Mouse (Mus musculus) brain, embryonic 14.5 days (tissue): ENCODE measurements around the gene Tbcb. TPM values are rescaled to one million over a fixed set of nuclear protein-coding genes. Genes with fewer than 3 reads are reported as not detected.
A peak's percentile ranks its signal among the peaks of the same experiment; 100 is the strongest.
"Not testable (repeated sequence)": the region's sequence is repeated elsewhere in the genome, so short reads cannot be mapped to it uniquely, and the experiment has no call there.

Source experiments
- DNase-seq: peaks from one replicate; pipeline ENCODE4 v3.0.0-alpha.2; 2011; ENCODE audit warnings: low read depth
- CTCF ChIP-seq: fragments of 200-500 bp; IDR thresholded peaks from 2 replicates; pipeline ENCODE4 v1.5.1; 2012; ENCODE audit warnings: inconsistent platforms, mild to moderate bottlenecking, moderate library complexity, borderline replicate concordance; ENCODE audit not compliant: insufficient read depth, insufficient read length; ENCODE audit errors: extremely low read depth
- POLR2A ChIP-seq: fragments of 200-500 bp; IDR thresholded peaks from 2 replicates; pipeline ENCODE4 v1.6.1; 2012; ENCODE audit warnings: mild to moderate bottlenecking, inconsistent platforms, borderline replicate concordance; ENCODE audit not compliant: poor library complexity, insufficient read depth, insufficient read length, severe bottlenecking; ENCODE audit errors: extremely low read depth
- polyA plus RNA-seq: library from polyadenylated mRNA; depleted of rRNA; stranded (reverse); fragments of >200 nt; gene quantifications from 2 replicates; pipeline ENCODE4 v1.2.3, GENCODE M21; 2012

The Tbcb gene
- polyA plus RNA-seq, 1 experiment: 180 TPM

- no peak for TF ChIP-seq CTCF
- TF ChIP-seq POLR2A: no peak
- no peak for DNase-seq
Measured at GRCm38 (mm10) chr7:30251956-30252954, 20.2 kb upstream of the Tbcb start.

- not testable (repeated sequence) for DNase-seq
Measured at GRCm38 (mm10) chr7:30237374-30237773, 5.3 kb upstream of the Tbcb start.

GRCm38 (mm10) chr7:30235625-30236024 is 3.6 kb upstream of the Tbcb start, which contains the start of gene Ovol3:
Gene Ovol3 (minus strand): TSS chr7:30235725.
- DNase-seq: no peak
- TF ChIP-seq CTCF (no peak), POLR2A (no peak)

- TF ChIP-seq CTCF (no peak), POLR2A (no peak)
- DNase-seq: no peak
Measured at GRCm38 (mm10) chr7:30235091-30235490, 3.0 kb upstream of the Tbcb start.

GRCm38 (mm10) chr7:30234276-30234858 is 2.3 kb upstream of the Tbcb start:
- DNase-seq: no peak
- no peak for TF ChIP-seq POLR2A
- TF ChIP-seq CTCF: no peak

GRCm38 (mm10) chr7:30233387-30233786 is 1.3 kb upstream of the Tbcb start:
- DNase-seq: no peak
- TF ChIP-seq POLR2A (no peak), CTCF (no peak)

- peak; percentile 47; the same call in 1 of the 2 replicates for TF ChIP-seq CTCF
- TF ChIP-seq POLR2A: no peak
- peak; percentile 61 for DNase-seq
Measured at GRCm38 (mm10) chr7:30232631-30233148, 618 bp upstream of the Tbcb start.

- DNase-seq: no peak
- no peak for TF ChIP-seq CTCF
- no peak for TF ChIP-seq POLR2A
Measured at GRCm38 (mm10) chr7:30231328-30231668, 774 bp downstream of the Tbcb start.

- DNase-seq: no peak
- TF ChIP-seq POLR2A (no peak), CTCF (no peak)
Measured at GRCm38 (mm10) chr7:30224206-30224605, 7.9 kb downstream of the Tbcb start.

GRCm38 (mm10) chr7:30222205-30222604 is 9.9 kb downstream of the Tbcb start:
- TF ChIP-seq POLR2A: no peak
- TF ChIP-seq CTCF: no peak

GRCm38 (mm10) chr7:30221433-30221832 is 10.6 kb downstream of the Tbcb start:
- DNase-seq: no peak

More at GRCm38 (mm10) chr7:30222205-30222604, 9.9 kb downstream of the Tbcb start:
- DNase-seq: no peak

More at GRCm38 (mm10) chr7:30221433-30221832, 10.6 kb downstream of the Tbcb start:
- no peak for TF ChIP-seq CTCF
- no peak for TF ChIP-seq POLR2A
